Mouse (Mus musculus) heart, adult 2 months (tissue): Measurements from ENCODE around the gene Nfkbiz.

ENCODE experiments used
- CTCF ChIP-seq: fragments of 200-600 bp; IDR thresholded peaks from 2 replicates; pipeline ENCODE4 v1.8.1; 2022; ENCODE audit warnings: antibody characterized with exemption, mild to moderate bottlenecking, moderate library complexity
- EP300 ChIP-seq: fragments of 200-500 bp; IDR thresholded peaks from 2 replicates; pipeline ENCODE4 v1.6.1; 2011; ENCODE audit warnings: low read depth, low read length, control low read depth; ENCODE audit not compliant: insufficient read depth
- POLR2A ChIP-seq: fragments of 200-500 bp; IDR thresholded peaks from 2 replicates; pipeline ENCODE4 v1.6.1; 2011; ENCODE audit warnings: mild to moderate bottlenecking, low read depth, low read length, control low read depth; ENCODE audit not compliant: insufficient read depth

- TF ChIP-seq POLR2A (peak; percentile 20; the same call in 1 of the 2 replicates), CTCF (no peak), EP300 (0 out of 2 replicates have a peak, but pooled peaks have one; percentile 34)
Observed at GRCm38 (mm10) chr16:55807505-55807932, 31.2 kb downstream of the Nfkbiz start.
